Mouse (Mus musculus) intestine, embryonic 14.5 days (tissue): ENCODE data around the gene Mctp2. TPM values are rescaled to one million over a fixed set of nuclear protein-coding genes. Genes with fewer than 3 reads are reported as not detected.

Experiments used
- ATAC-seq: fragments of 200-750 bp; cut with Nextera tagmentation; replicated peaks from 2 replicates; pipeline ENCODE4 v1.8.0; 2017; ENCODE audit warnings: low read depth, moderate number of reproducible peaks, moderate TSS enrichment, moderate library complexity; ENCODE audit not compliant: low FRiP score, low TSS enrichment
- DNase-seq: peaks from one replicate; pipeline ENCODE4 v3.0.0-alpha.2; 2018; ENCODE audit warnings: low spot score
- H3K27ac ChIP-seq: fragments of 300-500 bp; sonication (generic); 2 replicates; pipeline ENCODE4 v1.5.1; 2014; ENCODE audit warnings: low read depth, mild to moderate bottlenecking, control low read depth
- H3K27me3 ChIP-seq: fragments of 300-500 bp; sonication (generic); replicated peaks from 2 replicates; pipeline ENCODE4 v1.6.1; 2014; ENCODE audit warnings: low read length, control low read depth; ENCODE audit not compliant: control insufficient read depth, insufficient read depth
- H3K36me3 ChIP-seq: fragments of 300-500 bp; sonication (generic); 2 replicates; pipeline ENCODE4 v1.6.1; 2014; ENCODE audit warnings: low read length, control low read depth; ENCODE audit not compliant: control insufficient read depth, insufficient read depth
- H3K4me1 ChIP-seq: fragments of 300-500 bp; sonication (generic); replicated peaks from 2 replicates; pipeline ENCODE4 v1.6.1; 2014; ENCODE audit warnings: low read length, control low read depth, mixed read lengths; ENCODE audit not compliant: control insufficient read depth, insufficient read depth
- H3K4me2 ChIP-seq: fragments of 300-500 bp; sonication (generic); 2 replicates; pipeline ENCODE4 v1.6.1; 2014; ENCODE audit warnings: low read length
- H3K4me3 ChIP-seq: fragments of 300-500 bp; sonication (generic); 2 replicates; pipeline ENCODE4 v1.5.1; 2014; ENCODE audit warnings: low read depth, low read length, control low read depth, mixed read lengths
- H3K9ac ChIP-seq: fragments of 300-500 bp; sonication (generic); 2 replicates; pipeline ENCODE4 v1.6.1; 2014; ENCODE audit warnings: mild to moderate bottlenecking, low read length
- H3K9me3 ChIP-seq: fragments of 300-500 bp; sonication (generic); 2 replicates; pipeline ENCODE4 v1.6.1; 2016; ENCODE audit warnings: low read length, control low read depth; ENCODE audit not compliant: control insufficient read depth
- WGBS: fragments of 180-500 bp; shearing (Covaris S2); extraction: QIAGEN DNeasy Blood & Tissue Kit; methylation state at CpG from one replicate; pipeline ENCODE4 v1.1.7; 2014; 5-methylcytosine and 5-hydroxymethylcytosine counted together
- polyA plus RNA-seq: library from polyadenylated mRNA; unstranded; fragments of >200 nt; fragmentation: Nextera tagmentation; extraction: Ambion mirVana; gene quantifications from 2 replicates; pipeline ENCODE4 v1.2.1, GENCODE M21; 2014

The Mctp2 gene
- polyA plus RNA-seq, 1 experiment from 2014 or later: 2.4 TPM

GRCm38 (mm10) chr7:72145726-72146520 is 160.5 kb downstream of the Mctp2 start:
- Histone ChIP-seq H3K27ac (no peak overlapping the region), H3K36me3 (no peaks in the 10 kb centered on the region), H3K4me3 (no peak overlapping the region), H3K9me3 (no peaks in the 10 kb centered on the region), H3K9ac (no peak overlapping the region), H3K4me2 (no peak overlapping the region), H3K4me1 (no peaks in the 10 kb centered on the region), H3K27me3 (no peaks in the 10 kb centered on the region)
- ATAC-seq (no peak), DNase-seq (no peak)
- WGBS: 59% methylated on average over 17 of the region's 17 CpGs

- no peaks in the 10 kb centered on the region for H3K36me3 ChIP-seq
- H3K27ac ChIP-seq: no peak overlapping the region
- no peak for DNase-seq
- 95% methylated on average over 4 of the region's 4 CpGs for WGBS
- H3K9ac ChIP-seq: no peak overlapping the region
- no peak for ATAC-seq
- no peak overlapping the region for H3K4me2 ChIP-seq
- H3K4me3 ChIP-seq: no peak overlapping the region
- H3K9me3 ChIP-seq: no peaks in the 10 kb centered on the region
- no peaks in the 10 kb centered on the region for H3K4me1 ChIP-seq
- no peaks in the 10 kb centered on the region for H3K27me3 ChIP-seq
Observed at GRCm38 (mm10) chr7:72138701-72139100, 167.7 kb downstream of the Mctp2 start.

GRCm38 (mm10) chr7:72120986-72121385 is 185.4 kb downstream of the Mctp2 start:
- no peaks in the 10 kb centered on the region for H3K9me3 ChIP-seq
- H3K27ac ChIP-seq: no peak overlapping the region; the same call in 1 of the 2 replicates
- H3K27me3 ChIP-seq: no peaks in the 10 kb centered on the region
- 54% methylated on average over 7 of the region's 7 CpGs for WGBS
- H3K4me1 ChIP-seq: no peaks in the 10 kb centered on the region; the same call in 1 of the 2 replicates
- ATAC-seq: no peak
- DNase-seq: no peak
- H3K9ac ChIP-seq: no peak overlapping the region
- H3K36me3 ChIP-seq: no peaks in the 10 kb centered on the region
- H3K4me3 ChIP-seq: no peak overlapping the region
- H3K4me2 ChIP-seq: no peak overlapping the region

- H3K9me3 ChIP-seq: no peaks in the 10 kb centered on the region
- H3K4me2 ChIP-seq: no peak overlapping the region
- no peak overlapping the region for H3K27ac ChIP-seq
- no peaks in the 10 kb centered on the region for H3K36me3 ChIP-seq
- H3K4me1 ChIP-seq: no peaks in the 10 kb centered on the region; the same call in 1 of the 2 replicates
- ATAC-seq (no peak), DNase-seq (no peak)
- H3K9ac ChIP-seq: no peak overlapping the region
- no peaks in the 10 kb centered on the region for H3K27me3 ChIP-seq
- 76% methylated on average over 3 of the region's 3 CpGs for WGBS
- H3K4me3 ChIP-seq: no peak overlapping the region
Observed at GRCm38 (mm10) chr7:72119713-72120112, 186.7 kb downstream of the Mctp2 start.

- no peaks in the 10 kb centered on the region for H3K9me3 ChIP-seq
- peak; percentile 55 for DNase-seq
- H3K4me1 ChIP-seq: no peaks in the 10 kb centered on the region; the same call in 1 of the 2 replicates
- H3K4me2 ChIP-seq: no peak overlapping the region
- H3K27ac ChIP-seq: no peak overlapping the region
- H3K27me3 ChIP-seq: no peaks in the 10 kb centered on the region
- ATAC-seq: peak; percentile 79
- H3K9ac ChIP-seq: no peak overlapping the region
- H3K36me3 ChIP-seq: no peaks in the 10 kb centered on the region
- H3K4me3 ChIP-seq: no peak overlapping the region
- WGBS: 38% methylated on average over 4 of the region's 4 CpGs
Observed at GRCm38 (mm10) chr7:72117376-72118077, 188.9 kb downstream of the Mctp2 start.

- H3K4me1 ChIP-seq: no peaks in the 10 kb centered on the region; the same call in 1 of the 2 replicates
- peak overlapping the region; percentile 27; the same call in 1 of the 2 replicates for H3K27ac ChIP-seq
- 41% methylated on average over 2 of the region's 2 CpGs for WGBS
- no peaks in the 10 kb centered on the region for H3K27me3 ChIP-seq
- no peak overlapping the region for H3K4me3 ChIP-seq
- H3K4me2 ChIP-seq: no peak overlapping the region
- no peaks in the 10 kb centered on the region for H3K9me3 ChIP-seq
- no peaks in the 10 kb centered on the region for H3K36me3 ChIP-seq
- ATAC-seq: peak; percentile 63
- no peak overlapping the region for H3K9ac ChIP-seq
- no peak for DNase-seq
Observed at GRCm38 (mm10) chr7:72115073-72115472, 191.3 kb downstream of the Mctp2 start.

GRCm38 (mm10) chr7:72110578-72110977 is 195.8 kb downstream of the Mctp2 start:
- DNase-seq (no peak), ATAC-seq (no peak)
- WGBS: 55% methylated on average over 6 of the region's 6 CpGs
- Histone ChIP-seq H3K9ac (no peak overlapping the region), H3K4me1 (no peaks in the 10 kb centered on the region), H3K4me2 (no peak overlapping the region), H3K27ac (no peak overlapping the region), H3K9me3 (no peaks in the 10 kb centered on the region), H3K27me3 (no peaks in the 10 kb centered on the region), H3K4me3 (no peak overlapping the region), H3K36me3 (no peaks in the 10 kb centered on the region)

- Histone ChIP-seq H3K27ac (no peak overlapping the region), H3K4me1 (no peaks in the 10 kb centered on the region), H3K4me2 (no peak overlapping the region), H3K27me3 (no peaks in the 10 kb centered on the region), H3K4me3 (no peak overlapping the region), H3K9me3 (no peaks in the 10 kb centered on the region), H3K36me3 (no peaks in the 10 kb centered on the region), H3K9ac (no peak overlapping the region)
- ATAC-seq (no peak), DNase-seq (no peak)
- 86% methylated on average over 3 of the region's 3 CpGs for WGBS
Observed at GRCm38 (mm10) chr7:72108639-72109399, 197.6 kb downstream of the Mctp2 start.
